10 mouse cellular contexts compared by ENCODE assay signal in genomic region chr13:37856537-37856936, GRCm38 (mm10).
DNase-seq lines count a peak whose midpoint lies in the region; ATAC-seq lines count a peak whose summit lies in the region.
"Had no signal": no experiment of that assay in that cellular context is flagged by ENCODE, and none has a peak within 500 bp of the region (broad histone marks: within the 10 kb centered on the region; RNA-seq: fewer than 3 reads in every experiment).

No protein-coding gene starts in this region.

- H3K27ac ChIP-seq in heart, embryonic 16.5 days (ENCODE audit: low read length) = peak overlapping the region; percentile 29; the same call in 1 of the 2 replicates
- no peak overlapping the region for H3K27ac ChIP-seq in midbrain, embryonic 12.5 days (replicated peaks)
- no peak overlapping the region for H3K27ac ChIP-seq in midbrain, embryonic 13.5 days
- no peak overlapping the region for H3K27ac ChIP-seq in limb, embryonic 13.5 days
- H3K27ac ChIP-seq in stomach, embryonic 15.5 days = peak overlapping the region; percentile 81

- no peaks in the 10 kb centered on the region for H3K9me3 ChIP-seq in heart, embryonic 16.5 days (replicated peaks; ENCODE audit: control insufficient read depth, low read length)
- H3K9me3 ChIP-seq in midbrain, embryonic 12.5 days = no peaks in the 10 kb centered on the region
- H3K9me3 ChIP-seq in midbrain, embryonic 13.5 days = no peaks in the 10 kb centered on the region
- no peaks in the 10 kb centered on the region for H3K9me3 ChIP-seq in limb, embryonic 13.5 days
- H3K9me3 ChIP-seq in stomach, embryonic 15.5 days = no peaks in the 10 kb centered on the region

- H3K36me3 ChIP-seq in heart, embryonic 16.5 days (ENCODE audit: control insufficient read depth, insufficient read depth) = no peaks in the 10 kb centered on the region
- no peaks in the 10 kb centered on the region for H3K36me3 ChIP-seq in midbrain, embryonic 12.5 days
- no peaks in the 10 kb centered on the region for H3K36me3 ChIP-seq in midbrain, embryonic 13.5 days
- H3K36me3 ChIP-seq in limb, embryonic 13.5 days = no peaks in the 10 kb centered on the region
- no peaks in the 10 kb centered on the region for H3K36me3 ChIP-seq in stomach, embryonic 15.5 days

- peak overlapping the region; percentile 84; the same call in 1 of the 2 replicates for H3K9ac ChIP-seq in heart, embryonic 16.5 days (ENCODE audit: low read length)
- H3K9ac ChIP-seq in midbrain, embryonic 12.5 days (replicated peaks) = no peak overlapping the region
- no peak overlapping the region for H3K9ac ChIP-seq in midbrain, embryonic 13.5 days (replicated peaks)
- no peak overlapping the region for H3K9ac ChIP-seq in limb, embryonic 13.5 days
- no peak overlapping the region for H3K9ac ChIP-seq in stomach, embryonic 15.5 days

- no peaks in the 10 kb centered on the region for H3K27me3 ChIP-seq in heart, embryonic 16.5 days (ENCODE audit: control insufficient read depth, insufficient read depth, low read length)
- H3K27me3 ChIP-seq in midbrain, embryonic 12.5 days = peaks cover 27% of the 10 kb centered on the region
- H3K27me3 ChIP-seq in midbrain, embryonic 13.5 days = peaks cover 29% of the 10 kb centered on the region
- H3K27me3 ChIP-seq in limb, embryonic 13.5 days = no peaks in the 10 kb centered on the region
- H3K27me3 ChIP-seq in stomach, embryonic 15.5 days (replicated peaks) = no peaks in the 10 kb centered on the region

- peak overlapping the region; percentile 87 for H3K4me2 ChIP-seq in heart, embryonic 16.5 days (ENCODE audit: low read depth, low read length)
- H3K4me2 ChIP-seq in midbrain, embryonic 12.5 days (replicated peaks) = peak overlapping the region; percentile 93; the same call in 1 of the 2 replicates
- H3K4me2 ChIP-seq in midbrain, embryonic 13.5 days (replicated peaks) = no peak overlapping the region
- peak overlapping the region; percentile 93; the same call in 1 of the 2 replicates for H3K4me2 ChIP-seq in limb, embryonic 13.5 days (replicated peaks)
- peak overlapping the region; percentile 93 for H3K4me2 ChIP-seq in stomach, embryonic 15.5 days

- DNase-seq in heart, adult 11 months = no peak
- DNase-seq in right cerebral cortex, adult 2 months (ENCODE audit: low spot score in 2 of 2) = no peak
- DNase-seq: adrenal gland, postnatal 36 days; right cerebral cortex, postnatal 14 days; thymus, postnatal 25 days had no signal

- ATAC-seq in heart, embryonic 16.5 days (replicated peaks; ENCODE audit: extremely low read depth, insufficient read depth, low FRiP score) = no peak
- no peak for ATAC-seq in midbrain, embryonic 12.5 days (ENCODE audit: low FRiP score, low read depth)
- ATAC-seq in midbrain, embryonic 13.5 days = no peak
- ATAC-seq in limb, embryonic 13.5 days (ENCODE audit: low FRiP score, low read depth) = no peak
- ATAC-seq in stomach, embryonic 15.5 days (ENCODE audit: insufficient read depth, low FRiP score, low read depth) = no peak

- peaks cover 58% of the 10 kb centered on the region for H3K4me1 ChIP-seq in heart, embryonic 16.5 days (ENCODE audit: control insufficient read depth, insufficient read depth, low read length)
- H3K4me1 ChIP-seq in midbrain, embryonic 12.5 days = peaks cover 23% of the 10 kb centered on the region
- H3K4me1 ChIP-seq in midbrain, embryonic 13.5 days (replicated peaks) = peaks cover 21% of the 10 kb centered on the region
- peaks cover 61% of the 10 kb centered on the region for H3K4me1 ChIP-seq in limb, embryonic 13.5 days
- H3K4me1 ChIP-seq in stomach, embryonic 15.5 days = peaks cover 48% of the 10 kb centered on the region

- 57% methylated on average over 2 of the region's 2 CpGs for WGBS in heart, embryonic 16.5 days
- 61% methylated on average over 2 of the region's 2 CpGs for WGBS in midbrain, embryonic 12.5 days
- WGBS in midbrain, embryonic 13.5 days = 66% methylated on average over 2 of the region's 2 CpGs
- WGBS in limb, embryonic 13.5 days = 62% methylated on average over 2 of the region's 2 CpGs
- WGBS in stomach, embryonic 15.5 days = 35% methylated on average over 2 of the region's 2 CpGs

- H3K4me3 ChIP-seq in heart, embryonic 16.5 days (ENCODE audit: low read length) = no peak overlapping the region
- no peak overlapping the region for H3K4me3 ChIP-seq in midbrain, embryonic 12.5 days
- no peak overlapping the region for H3K4me3 ChIP-seq in midbrain, embryonic 13.5 days (replicated peaks)
- peak overlapping the region; percentile 57; the same call in 1 of the 2 replicates for H3K4me3 ChIP-seq in limb, embryonic 13.5 days
- no peak overlapping the region for H3K4me3 ChIP-seq in stomach, embryonic 15.5 days (replicated peaks)

Comparison
In these comparisons a context has a peak if more than half of its experiments do, and no peak if none do; other contexts are left out.
1. H3K27ac ChIP-seq: peak in heart, embryonic 16.5 days (single experiment) and stomach, embryonic 15.5 days (single experiment); none in midbrain, embryonic 12.5 days (single experiment), midbrain, embryonic 13.5 days (single experiment) and limb, embryonic 13.5 days (single experiment).